ENCODE assay signal across 10 mouse cellular contexts in genomic region chr2:174574804-174575507, GRCm38 (mm10).
"Had no signal": no experiment of that assay in that cellular context is flagged by ENCODE, and none has a peak within 500 bp of the region (broad histone marks: within the 10 kb centered on the region; RNA-seq: fewer than 3 reads in every experiment).

No protein-coding gene starts in this region.

- H3K36me3 ChIP-seq: liver, embryonic 15.5 days; midbrain, embryonic 12.5 days had no signal

- ATAC-seq: intestine, postnatal 0 days; lung, postnatal 0 days had no signal

- H3K9ac ChIP-seq: liver, embryonic 15.5 days; midbrain, embryonic 12.5 days had no signal

- H3K4me1 ChIP-seq: midbrain, embryonic 12.5 days had no signal

- H3K4me3 ChIP-seq: layer of hippocampus, adult 2 months; liver, embryonic 15.5 days; midbrain, embryonic 12.5 days had no signal

- H3K9me3 ChIP-seq: liver, embryonic 15.5 days; midbrain, embryonic 12.5 days had no signal

- H3K27ac ChIP-seq: layer of hippocampus, adult 2 months; liver, embryonic 15.5 days; midbrain, embryonic 12.5 days had no signal

- DNase-seq: kidney, postnatal 10 days; kidney, postnatal 4 days; lung, adult 2 months; lung, postnatal 36 days; right cerebral cortex, postnatal 14 days had no signal

- H3K27me3 ChIP-seq: liver, embryonic 15.5 days; midbrain, embryonic 12.5 days had no signal

- H3K4me2 ChIP-seq: liver, embryonic 15.5 days; midbrain, embryonic 12.5 days had no signal
